Mouse (Mus musculus): Measurements from ENCODE around the gene Smyd4. TPM values are rescaled to one million over a fixed set of nuclear protein-coding genes. Genes with fewer than 3 reads are reported as not detected.

The Smyd4 gene
- total and polyA plus RNA-seq, 3 experiments = 3.2 to 6.4 (median 5.7) TPM

GRCm38 (mm10) chr11:75395611-75396010 is 47.4 kb downstream of the Smyd4 start:
- no peaks in the 10 kb centered on the region for H3K36me3 ChIP-seq (ENCODE audit: control insufficient read depth, insufficient read depth, low read length)
- TF ChIP-seq POLR2A (IDR thresholded peaks at IDR 0.05; ENCODE audit: insufficient read depth, low read depth, low read length) = no peak
- TF ChIP-seq CTCF (IDR thresholded peaks at IDR 0.05) = no peak
- TF ChIP-seq EP300 (IDR thresholded peaks at IDR 0.05; ENCODE audit: insufficient read depth, low read depth, low read length) = no peak
- H3K27ac ChIP-seq = no peak overlapping the region
- no peak overlapping the region for H3K4me3 ChIP-seq
- no peak for DNase-seq
- no peaks in the 10 kb centered on the region for H3K79me2 ChIP-seq (replicated peaks; ENCODE audit: control insufficient read depth, insufficient read depth, low read length)
- intact Hi-C loops (cut with DNase I) = no loop called here
- H3K4me1 ChIP-seq (ENCODE audit: control insufficient read depth, insufficient read depth, low read length) = no peaks in the 10 kb centered on the region
- H3K9ac ChIP-seq (ENCODE audit: low read depth, low read length) = no peak overlapping the region
- 50% methylated on average over 1 of the region's 1 CpGs for WGBS
- H3K27me3 ChIP-seq (ENCODE audit: control insufficient read depth, insufficient read depth, low read length) = no peaks in the 10 kb centered on the region

- Histone ChIP-seq H3K36me3 (ENCODE audit: control insufficient read depth, insufficient read depth, low read length) (no peaks in the 10 kb centered on the region), H3K79me2 (replicated peaks; ENCODE audit: control insufficient read depth, insufficient read depth, low read length) (no peaks in the 10 kb centered on the region), H3K4me3 (no peak overlapping the region), H3K27me3 (ENCODE audit: control insufficient read depth, insufficient read depth, low read length) (no peaks in the 10 kb centered on the region), H3K27ac (no peak overlapping the region), H3K9ac (ENCODE audit: low read depth, low read length) (no peak overlapping the region), H3K4me1 (ENCODE audit: control insufficient read depth, insufficient read depth, low read length) (peaks cover 2% of the 10 kb centered on the region)
- 38% methylated on average over 7 of the region's 7 CpGs for WGBS
- TF ChIP-seq CTCF (IDR thresholded peaks at IDR 0.05) (no peak), EP300 (IDR thresholded peaks at IDR 0.05; ENCODE audit: insufficient read depth, low read depth, low read length) (no peak), POLR2A (IDR thresholded peaks at IDR 0.05; ENCODE audit: insufficient read depth, low read depth, low read length) (no peak)
- DNase-seq = no peak
- intact Hi-C loops (cut with DNase I) = no loop called here
Measured at GRCm38 (mm10) chr11:75397452-75397851, 49.2 kb downstream of the Smyd4 start.

GRCm38 (mm10) chr11:75399411-75399841 is 51.2 kb downstream of the Smyd4 start:
- intact Hi-C loops (cut with DNase I) = no loop called here
- DNase-seq = no peak
- peaks cover 5% of the 10 kb centered on the region for H3K4me1 ChIP-seq (ENCODE audit: control insufficient read depth, insufficient read depth, low read length)
- no peaks in the 10 kb centered on the region for H3K36me3 ChIP-seq (ENCODE audit: control insufficient read depth, insufficient read depth, low read length)
- TF ChIP-seq EP300 (IDR thresholded peaks at IDR 0.05; ENCODE audit: insufficient read depth, low read depth, low read length) = no peak
- TF ChIP-seq POLR2A (IDR thresholded peaks at IDR 0.05; ENCODE audit: insufficient read depth, low read depth, low read length) = no peak
- TF ChIP-seq CTCF (IDR thresholded peaks at IDR 0.05) = no peak
- H3K27ac ChIP-seq = no peak overlapping the region
- H3K9ac ChIP-seq (ENCODE audit: low read depth, low read length) = no peak overlapping the region
- no peaks in the 10 kb centered on the region for H3K27me3 ChIP-seq (ENCODE audit: control insufficient read depth, insufficient read depth, low read length)
- WGBS = 71% methylated on average over 11 of the region's 11 CpGs
- H3K79me2 ChIP-seq (replicated peaks; ENCODE audit: control insufficient read depth, insufficient read depth, low read length) = no peaks in the 10 kb centered on the region
- no peak overlapping the region for H3K4me3 ChIP-seq

GRCm38 (mm10) chr11:75400099-75400498 is 51.9 kb downstream of the Smyd4 start:
- Histone ChIP-seq H3K36me3 (ENCODE audit: control insufficient read depth, insufficient read depth, low read length) (no peaks in the 10 kb centered on the region), H3K4me3 (no peak overlapping the region), H3K9ac (ENCODE audit: low read depth, low read length) (no peak overlapping the region), H3K27me3 (ENCODE audit: control insufficient read depth, insufficient read depth, low read length) (no peaks in the 10 kb centered on the region), H3K79me2 (replicated peaks; ENCODE audit: control insufficient read depth, insufficient read depth, low read length) (no peaks in the 10 kb centered on the region), H3K4me1 (ENCODE audit: control insufficient read depth, insufficient read depth, low read length) (peaks cover 5% of the 10 kb centered on the region), H3K27ac (no peak overlapping the region)
- TF ChIP-seq EP300 (IDR thresholded peaks at IDR 0.05; ENCODE audit: insufficient read depth, low read depth, low read length) = no peak
- TF ChIP-seq CTCF (IDR thresholded peaks at IDR 0.05) = no peak
- no peak for TF ChIP-seq POLR2A (IDR thresholded peaks at IDR 0.05; ENCODE audit: insufficient read depth, low read depth, low read length)
- WGBS = 71% methylated on average over 9 of the region's 9 CpGs
- intact Hi-C loops (cut with DNase I) = loop anchor here (5.0 to 10.0 kb wide), 3 partner anchors 112 to 205 kb away; partner anchors contain the start of genes Dph1, Rilp, Rtn4rl1 and Scarf1
- DNase-seq = no peak

GRCm38 (mm10) chr11:75402271-75402690 is 54.0 kb downstream of the Smyd4 start:
- Histone ChIP-seq H3K79me2 (replicated peaks; ENCODE audit: control insufficient read depth, insufficient read depth, low read length) (no peaks in the 10 kb centered on the region), H3K36me3 (ENCODE audit: control insufficient read depth, insufficient read depth, low read length) (no peaks in the 10 kb centered on the region), H3K9ac (ENCODE audit: low read depth, low read length) (peak overlapping the region; percentile 59), H3K27ac (peak overlapping the region; percentile 72), H3K4me3 (no peak overlapping the region), H3K4me1 (ENCODE audit: control insufficient read depth, insufficient read depth, low read length) (peaks cover 5% of the 10 kb centered on the region), H3K27me3 (ENCODE audit: control insufficient read depth, insufficient read depth, low read length) (no peaks in the 10 kb centered on the region)
- 39% methylated on average over 5 of the region's 5 CpGs for WGBS
- peak; percentile 45 to 59 for DNase-seq
- peak; percentile 79 for TF ChIP-seq CTCF (IDR thresholded peaks at IDR 0.05)
- peak; percentile 90 for TF ChIP-seq EP300 (IDR thresholded peaks at IDR 0.05; ENCODE audit: insufficient read depth, low read depth, low read length)
- no peak for TF ChIP-seq POLR2A (IDR thresholded peaks at IDR 0.05; ENCODE audit: insufficient read depth, low read depth, low read length)
- intact Hi-C loops (cut with DNase I) = loop anchor here (5.0 to 10.0 kb wide), 3 partner anchors 110 to 207 kb away; partner anchors contain the start of genes Dph1, Rilp, Rtn4rl1 and Scarf1

- no peak for TF ChIP-seq POLR2A (IDR thresholded peaks at IDR 0.05; ENCODE audit: insufficient read depth, low read depth, low read length)
- TF ChIP-seq EP300 (IDR thresholded peaks at IDR 0.05; ENCODE audit: insufficient read depth, low read depth, low read length) = no peak
- no peak for TF ChIP-seq CTCF (IDR thresholded peaks at IDR 0.05)
- 54% methylated on average over 6 of the region's 6 CpGs for WGBS
- Histone ChIP-seq H3K36me3 (ENCODE audit: control insufficient read depth, insufficient read depth, low read length) (no peaks in the 10 kb centered on the region), H3K27me3 (ENCODE audit: control insufficient read depth, insufficient read depth, low read length) (no peaks in the 10 kb centered on the region), H3K4me3 (no peak overlapping the region), H3K79me2 (replicated peaks; ENCODE audit: control insufficient read depth, insufficient read depth, low read length) (no peaks in the 10 kb centered on the region), H3K27ac (peak overlapping the region; percentile 72), H3K4me1 (ENCODE audit: control insufficient read depth, insufficient read depth, low read length) (peaks cover 5% of the 10 kb centered on the region), H3K9ac (ENCODE audit: low read depth, low read length) (no peak overlapping the region)
- DNase-seq = peak; percentile 33 to 67
- intact Hi-C loops (cut with DNase I) = loop anchor here (5.0 to 10.0 kb wide), 3 partner anchors 109 to 209 kb away; partner anchors contain the start of genes Dph1, Rilp, Rtn4rl1 and Scarf1
Measured at GRCm38 (mm10) chr11:75403301-75404052, 55.2 kb downstream of the Smyd4 start.
